Mouse (Mus musculus) thymus, adult 2 months (tissue): Measurements from ENCODE around the gene Nicn1. TPM values are rescaled to one million over a fixed set of nuclear protein-coding genes. Genes with fewer than 3 reads are reported as not detected.
"Not testable (repeated sequence)": the region's sequence is repeated elsewhere in the genome, so short reads cannot be mapped to it uniquely, and the experiment has no call there.

ENCODE experiments used
- DNase-seq: peaks from one replicate; pipeline ENCODE4 v3.0.0; 2021
- H3K27ac ChIP-seq: fragments of 200-500 bp; 2 replicates; pipeline ENCODE4 v1.5.1; 2012; ENCODE audit warnings: low read length, control low read depth; ENCODE audit not compliant: control insufficient read depth, insufficient read depth
- H3K27me3 ChIP-seq: fragments of 200-500 bp; 2 replicates; pipeline ENCODE4 v1.6.1; 2012; ENCODE audit warnings: mild to moderate bottlenecking, low read length, moderate library complexity, mixed read lengths; ENCODE audit not compliant: control insufficient read depth, insufficient read depth
- H3K36me3 ChIP-seq: fragments of 200-500 bp; 2 replicates; pipeline ENCODE4 v1.6.1; 2012; ENCODE audit warnings: mild to moderate bottlenecking, low read length, moderate library complexity; ENCODE audit not compliant: control insufficient read depth, insufficient read depth
- H3K4me1 ChIP-seq: fragments of 200-500 bp; replicated peaks from 2 replicates; pipeline ENCODE4 v1.6.1; 2012; ENCODE audit warnings: low read length; ENCODE audit not compliant: control insufficient read depth, insufficient read depth
- H3K4me3 ChIP-seq: fragments of 200-500 bp; 2 replicates; pipeline ENCODE4 v1.5.1; 2012; ENCODE audit warnings: mild to moderate bottlenecking, low read length, control low read depth, moderate library complexity; ENCODE audit not compliant: control insufficient read depth, insufficient read depth
- CTCF ChIP-seq: fragments of 200-500 bp; IDR thresholded peaks from 2 replicates; pipeline ENCODE4 v1.5.1; 2012; ENCODE audit warnings: mild to moderate bottlenecking, control low read depth, low read length, moderate library complexity, borderline replicate concordance; ENCODE audit not compliant: control insufficient read depth, poor library complexity, insufficient read depth; ENCODE audit errors: extremely low read depth
- POLR2A ChIP-seq: fragments of 200-500 bp; IDR thresholded peaks from 2 replicates; pipeline ENCODE4 v1.6.1; 2012; ENCODE audit warnings: mild to moderate bottlenecking, low read length, control low read depth, moderate library complexity; ENCODE audit not compliant: control insufficient read depth, poor library complexity, insufficient read depth; ENCODE audit errors: extremely low read depth
- WGBS: fragments of 180-500 bp; shearing (Covaris S2); methylation state at CpG from one replicate; pipeline ENCODE4 v1.1.7; 2018; 5-methylcytosine and 5-hydroxymethylcytosine counted together
- polyA plus RNA-seq: library from polyadenylated mRNA; depleted of rRNA; stranded (reverse); fragments of >200 nt; gene quantifications from 2 replicates; pipeline ENCODE4 v1.2.3, GENCODE M21; 2012

Gene Nicn1
- polyA plus RNA-seq, 1 experiment: 9.0 TPM

DNA sequence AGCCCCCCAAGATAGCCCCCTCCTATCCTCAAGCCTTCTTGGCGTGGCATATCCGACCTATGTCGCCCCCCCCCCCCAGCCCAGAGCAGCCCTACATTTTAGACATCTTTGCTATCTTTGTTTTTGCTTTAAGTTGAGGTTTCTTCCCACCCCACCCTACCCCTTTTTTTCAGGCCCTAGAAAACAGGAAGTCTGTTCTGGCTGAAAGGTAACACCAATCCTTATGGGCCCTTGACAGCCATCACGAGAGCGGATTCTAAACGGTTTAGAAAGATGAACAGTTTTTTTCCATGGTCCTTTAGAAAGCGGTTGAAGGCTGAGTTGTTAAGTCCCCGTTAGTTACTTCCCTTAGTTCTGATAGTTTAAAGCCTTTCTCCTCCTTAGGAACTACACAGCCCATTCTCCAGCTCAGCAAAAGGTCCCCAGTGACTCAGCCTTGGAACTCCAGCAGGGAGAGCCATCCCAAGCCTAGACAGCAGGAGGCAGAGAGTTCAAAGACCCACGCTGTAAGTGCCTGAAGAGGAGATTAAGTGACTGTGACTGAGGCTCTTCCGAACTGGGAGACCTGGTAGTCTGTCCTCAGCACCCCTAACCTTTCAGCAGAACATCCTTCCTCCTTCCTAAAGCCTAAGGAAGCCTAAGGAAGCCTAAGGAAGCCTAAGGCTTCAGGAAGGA is 23.8 kb upstream of the Nicn1 start:
- H3K4me1 ChIP-seq: peaks cover 10% of the 10 kb centered on the region
- WGBS: 64% methylated on average over 10 of the region's 10 CpGs
- no peak overlapping the region for H3K27ac ChIP-seq
- no peak for DNase-seq
- no peaks in the 10 kb centered on the region for H3K27me3 ChIP-seq
- TF ChIP-seq POLR2A (no peak), CTCF (no peak)
- no peaks in the 10 kb centered on the region for H3K36me3 ChIP-seq
- no peak overlapping the region for H3K4me3 ChIP-seq

DNA sequence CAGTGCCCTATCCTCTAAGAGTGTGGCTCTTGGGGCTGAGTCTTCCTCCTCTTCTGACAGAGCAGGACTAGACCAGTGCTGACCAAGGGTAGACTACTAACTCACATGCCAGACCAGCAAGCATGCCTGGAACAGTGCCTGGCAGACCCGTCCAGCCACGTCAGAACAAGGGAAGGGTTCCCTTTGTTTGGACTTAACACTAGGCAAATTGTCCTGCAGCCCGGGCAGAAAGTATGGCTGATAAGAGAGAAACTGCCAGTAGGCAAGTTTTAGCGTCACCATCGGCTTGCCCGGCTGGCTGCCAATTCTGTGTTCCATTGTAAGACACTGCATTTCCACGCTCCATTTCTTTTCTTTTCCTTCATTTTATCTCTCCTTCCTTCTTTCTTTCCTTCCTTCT is 22.5 kb upstream of the Nicn1 start:
- DNase-seq: no peak
- Histone ChIP-seq H3K27me3 (no peaks in the 10 kb centered on the region), H3K27ac (no peak overlapping the region), H3K4me1 (peaks cover 10% of the 10 kb centered on the region), H3K4me3 (no peak overlapping the region), H3K36me3 (no peaks in the 10 kb centered on the region)
- WGBS: 96% methylated on average over 7 of the region's 7 CpGs
- no peak for TF ChIP-seq CTCF
- no peak for TF ChIP-seq POLR2A

DNA sequence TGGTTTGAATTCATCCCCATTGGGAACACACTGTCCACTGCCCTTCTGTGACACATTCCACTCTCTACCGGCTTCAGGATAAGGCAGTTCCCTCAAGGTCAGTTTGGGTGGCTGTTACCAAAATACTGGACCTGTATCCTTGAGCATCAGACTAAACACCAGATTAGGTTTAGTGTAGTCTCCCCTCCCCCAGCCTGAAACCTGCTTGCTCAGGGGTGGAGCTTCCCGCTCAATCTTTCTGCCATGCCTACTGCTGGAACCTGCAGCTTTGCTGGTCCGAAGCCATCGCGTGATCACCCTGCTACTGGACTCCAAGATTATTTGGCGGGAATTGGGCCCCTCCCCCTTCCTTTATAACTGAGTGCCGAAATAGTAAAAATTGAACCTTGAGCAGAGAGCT is 21.5 kb upstream of the Nicn1 start:
- H3K4me1 ChIP-seq, H3K36me3 ChIP-seq, H3K27me3 ChIP-seq, DNase-seq, H3K4me3 ChIP-seq, H3K27ac ChIP-seq: not testable (repeated sequence)
- WGBS: 95% methylated on average over 6 of the region's 7 CpGs

DNA sequence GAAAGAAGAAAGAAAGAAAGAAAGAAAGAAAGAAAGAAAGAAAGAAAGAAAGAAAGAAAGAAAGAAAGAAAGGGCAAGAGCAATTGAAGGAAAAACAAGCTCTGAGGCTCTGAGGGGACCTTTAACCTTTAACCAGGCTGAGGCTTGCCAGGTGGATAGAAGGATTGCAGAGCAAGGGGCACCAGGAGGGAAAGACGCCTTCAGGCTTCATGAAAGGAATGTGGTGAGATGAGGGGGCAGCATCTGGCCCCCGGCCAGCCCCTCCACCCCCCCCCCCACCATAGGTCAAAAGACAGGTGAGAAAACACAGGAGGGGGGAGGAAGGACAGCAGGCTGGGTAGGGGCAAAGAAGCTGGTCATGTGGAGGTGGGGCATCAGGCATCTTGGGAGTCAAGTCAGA is 18.3 kb upstream of the Nicn1 start:
- TF ChIP-seq POLR2A (no peak), CTCF (no peak)
- Histone ChIP-seq H3K36me3 (no peaks in the 10 kb centered on the region), H3K27ac (no peak overlapping the region), H3K4me1 (no peaks in the 10 kb centered on the region), H3K4me3 (no peak overlapping the region), H3K27me3 (no peaks in the 10 kb centered on the region)
- DNase-seq: no peak
- 54% methylated on average over 2 of the region's 2 CpGs for WGBS

DNA sequence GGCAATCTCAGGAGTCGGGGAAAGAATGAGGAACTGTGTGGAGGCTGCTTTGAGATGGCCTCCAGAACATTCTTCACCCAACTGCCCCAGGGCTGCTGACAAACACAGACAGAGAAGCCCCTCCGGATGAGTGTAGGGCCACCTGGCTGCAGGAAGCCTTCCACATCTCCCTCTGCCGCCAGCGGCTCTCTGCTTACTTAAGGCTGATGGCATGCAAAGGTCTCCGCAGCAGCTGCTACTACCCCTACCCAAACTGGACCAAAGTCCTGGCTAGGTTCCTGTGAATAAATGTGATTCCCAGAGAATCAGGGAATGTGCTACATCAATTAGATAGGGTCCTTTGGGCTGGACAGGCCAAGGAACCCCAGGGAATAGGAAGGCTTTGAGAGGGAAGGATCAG is 17.5 kb upstream of the Nicn1 start:
- no peaks in the 10 kb centered on the region for H3K4me1 ChIP-seq
- H3K36me3 ChIP-seq: no peaks in the 10 kb centered on the region
- DNase-seq: no peak
- H3K27ac ChIP-seq: no peak overlapping the region
- no peaks in the 10 kb centered on the region for H3K27me3 ChIP-seq
- H3K4me3 ChIP-seq: no peak overlapping the region
- TF ChIP-seq CTCF: no peak
- TF ChIP-seq POLR2A: no peak
- 83% methylated on average over 5 of the region's 5 CpGs for WGBS

DNA sequence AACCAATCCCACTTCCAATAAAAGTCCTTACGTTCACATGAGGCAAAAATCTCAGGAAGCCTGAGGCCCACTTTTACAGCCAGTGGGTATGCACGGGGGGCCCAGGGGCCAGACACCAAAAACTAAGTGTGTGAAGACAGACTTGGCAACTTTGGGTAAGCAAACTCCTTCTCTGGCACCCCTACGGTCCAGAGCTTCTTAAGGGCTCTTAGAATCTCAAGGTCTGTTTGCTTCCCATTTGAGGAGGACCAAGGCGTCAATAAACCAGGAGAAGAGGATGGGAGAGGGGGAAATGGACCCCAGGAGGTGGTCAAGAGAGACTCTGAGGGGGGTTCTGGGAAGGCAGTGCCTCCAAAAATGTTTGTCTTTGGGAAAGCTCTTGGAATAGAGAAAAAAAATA is 16.7 kb upstream of the Nicn1 start:
- no peak for DNase-seq
- Histone ChIP-seq H3K36me3 (no peaks in the 10 kb centered on the region), H3K27ac (no peak overlapping the region), H3K4me1 (no peaks in the 10 kb centered on the region), H3K4me3 (no peak overlapping the region), H3K27me3 (no peaks in the 10 kb centered on the region)
- TF ChIP-seq CTCF (no peak), POLR2A (no peak)
- WGBS: 96% methylated on average over 4 of the region's 4 CpGs
